Mouse (Mus musculus) cortical plate, adult 2 months (tissue): Measurements from ENCODE around the gene Ubxn7. TPM values are rescaled to one million over a fixed set of nuclear protein-coding genes. Genes with fewer than 3 reads are reported as not detected.

Experiments used
- H3K27ac ChIP-seq: fragments of 200-500 bp; 2 replicates; pipeline ENCODE4 v1.5.1; 2012; ENCODE audit warnings: low read length, control low read depth, inconsistent platforms; ENCODE audit not compliant: insufficient read depth
- H3K4me1 ChIP-seq: fragments of 200-500 bp; 2 replicates; pipeline ENCODE4 v1.6.1; 2011; ENCODE audit warnings: low read length; ENCODE audit not compliant: control insufficient read depth, insufficient read depth
- H3K4me3 ChIP-seq: fragments of 200-500 bp; 2 replicates; pipeline ENCODE4 v1.5.1; 2011; ENCODE audit warnings: mild to moderate bottlenecking, low read length, control low read depth; ENCODE audit not compliant: insufficient read depth
- CTCF ChIP-seq: fragments of 200-500 bp; IDR thresholded peaks from 2 replicates; pipeline ENCODE4 v1.5.1; 2011; ENCODE audit warnings: mild to moderate bottlenecking, control low read depth, low read length; ENCODE audit not compliant: insufficient read depth; ENCODE audit errors: extremely low read depth
- POLR2A ChIP-seq: fragments of 200-500 bp; IDR thresholded peaks from 2 replicates; pipeline ENCODE4 v1.6.1; 2011; ENCODE audit warnings: mild to moderate bottlenecking, low read length, control low read depth; ENCODE audit not compliant: insufficient read depth; ENCODE audit errors: extremely low read depth
- polyA plus RNA-seq: library from polyadenylated mRNA; depleted of rRNA; stranded (reverse); fragments of >200 nt; gene quantifications from 2 replicates; pipeline ENCODE4 v1.2.3, GENCODE M21; 2012; rRNA removed

Gene Ubxn7
- polyA plus RNA-seq, 1 experiment = 17.1 TPM

GRCm38 (mm10) chr16:32430474-32431046 lies 98.5 kb downstream of the Ubxn7 start, which contains the start of gene Pcyt1a:
Gene Pcyt1a, plus strand, starts transcription at chr16:32430921.
- peak within 1 kb of the TSS; percentile 98 for H3K4me3 ChIP-seq
- H3K4me1 ChIP-seq = peaks cover 2% of the 10 kb centered on the region
- peak within 1 kb of the TSS; percentile 80 for H3K27ac ChIP-seq
- TF ChIP-seq POLR2A (peak; percentile 72), CTCF (no peak)

- Histone ChIP-seq H3K4me1 (peaks cover 2% of the 10 kb centered on the region), H3K4me3 (peak overlapping the region; percentile 98), H3K27ac (peak overlapping the region; percentile 80)
- no peak for TF ChIP-seq POLR2A
- no peak for TF ChIP-seq CTCF
These were observed 99.1 kb downstream of the Ubxn7 start for GRCm38 (mm10) chr16:32431047-32431591.

- peaks cover 2% of the 10 kb centered on the region for H3K4me1 ChIP-seq
- no peak overlapping the region; the same call in 1 of the 2 replicates for H3K4me3 ChIP-seq
- TF ChIP-seq POLR2A (no peak), CTCF (no peak)
- H3K27ac ChIP-seq = no peak overlapping the region
These were observed 99.9 kb downstream of the Ubxn7 start for GRCm38 (mm10) chr16:32431926-32432325.

GRCm38 (mm10) chr16:32433138-32433537 lies 101.1 kb downstream of the Ubxn7 start:
- no peak overlapping the region for H3K27ac ChIP-seq
- H3K4me3 ChIP-seq = no peak overlapping the region
- H3K4me1 ChIP-seq = peaks cover 2% of the 10 kb centered on the region
- no peak for TF ChIP-seq CTCF
- TF ChIP-seq POLR2A = no peak

GRCm38 (mm10) chr16:32434066-32434465 lies 102.0 kb downstream of the Ubxn7 start:
- no peak for TF ChIP-seq POLR2A
- no peak for TF ChIP-seq CTCF
- Histone ChIP-seq H3K4me1 (peaks cover 2% of the 10 kb centered on the region), H3K4me3 (no peak overlapping the region), H3K27ac (no peak overlapping the region)

- no peak overlapping the region for H3K27ac ChIP-seq
- peaks cover 2% of the 10 kb centered on the region for H3K4me1 ChIP-seq
- TF ChIP-seq POLR2A = no peak
- no peak for TF ChIP-seq CTCF
- H3K4me3 ChIP-seq = no peak overlapping the region
These were observed 102.6 kb downstream of the Ubxn7 start for GRCm38 (mm10) chr16:32434691-32435090.

GRCm38 (mm10) chr16:32436657-32437056 lies 104.6 kb downstream of the Ubxn7 start:
- TF ChIP-seq POLR2A = no peak
- no peak for TF ChIP-seq CTCF
- Histone ChIP-seq H3K27ac (no peak overlapping the region), H3K4me3 (no peak overlapping the region), H3K4me1 (peaks cover 2% of the 10 kb centered on the region)

GRCm38 (mm10) chr16:32437266-32437665 lies 105.2 kb downstream of the Ubxn7 start:
- H3K27ac ChIP-seq = no peak overlapping the region
- TF ChIP-seq CTCF (no peak), POLR2A (no peak)
- H3K4me1 ChIP-seq = no peaks in the 10 kb centered on the region
- H3K4me3 ChIP-seq = no peak overlapping the region

- TF ChIP-seq CTCF = no peak
- no peak for TF ChIP-seq POLR2A
- no peaks in the 10 kb centered on the region for H3K4me1 ChIP-seq
- H3K4me3 ChIP-seq = no peak overlapping the region
- H3K27ac ChIP-seq = no peak overlapping the region
These were observed 109.4 kb downstream of the Ubxn7 start for GRCm38 (mm10) chr16:32441432-32441831.

Other genes with a start within 250 kb of the Ubxn7 start
- gene Pigx, start 232.5 kb upstream of the Ubxn7 start, polyA plus RNA-seq = 27.9 and 32.6 TPM in 2 replicates
- gene Cep19, start 232.5 kb upstream of the Ubxn7 start, polyA plus RNA-seq = 61.7 and 64.8 TPM in 2 replicates
- 5.6 and 6.5 TPM in 2 replicates for gene Nrros, start 166.7 kb upstream of the Ubxn7 start, polyA plus RNA-seq
- not detected in 2 replicates for gene Bex6, start 152.4 kb upstream of the Ubxn7 start, polyA plus RNA-seq
- 24.8 and 27.0 TPM in 2 replicates for gene Fbxo45, start 85.1 kb upstream of the Ubxn7 start, polyA plus RNA-seq
- 11.1 and 11.7 TPM in 2 replicates for gene Wdr53, start 85.0 kb upstream of the Ubxn7 start, polyA plus RNA-seq
- gene Smco1, start 60.8 kb upstream of the Ubxn7 start, polyA plus RNA-seq = 0.27 and 0.32 TPM in 2 replicates
- 15.2 and 16.4 TPM in 2 replicates for gene Rnf168, start 54.8 kb upstream of the Ubxn7 start, polyA plus RNA-seq
- not detected in 2 replicates for gene Tm4sf19, start 68.2 kb downstream of the Ubxn7 start, polyA plus RNA-seq
- gene Tctex1d2, start 87.4 kb downstream of the Ubxn7 start, polyA plus RNA-seq = 21.9 and 24.3 TPM in 2 replicates
- 24.1 and 27.0 TPM in 2 replicates for gene Pcyt1a, start 98.7 kb downstream of the Ubxn7 start, polyA plus RNA-seq
- gene Slc51a, start 155.6 kb downstream of the Ubxn7 start, polyA plus RNA-seq = 0.04 TPM in 1 of 2 replicates, not detected in the other
- not detected in 2 replicates for gene Zdhhc19, start 164.0 kb downstream of the Ubxn7 start, polyA plus RNA-seq